Mouse (Mus musculus) CH12.LX (cell line): Measurements from ENCODE around the gene Lrig1. TPM values are rescaled to one million over a fixed set of nuclear protein-coding genes. Genes with fewer than 3 reads are reported as not detected.
A peak's percentile ranks its signal among the peaks of the same experiment; 100 is the strongest.

Experiments used
- DNase-seq: peaks from one replicate; pipeline ENCODE4 v3.0.0-alpha.2; 2013; ENCODE audit errors: extremely low read depth
- H3K27ac ChIP-seq: 2 replicates; pipeline ENCODE4 v1.5.1; 2012; ENCODE audit warnings: low read depth, mild to moderate bottlenecking, control low read depth, moderate library complexity; ENCODE audit not compliant: insufficient read depth
- H3K27me3 ChIP-seq: replicated peaks from 2 replicates; pipeline ENCODE3; 2012; ENCODE audit warnings: inconsistent platforms
- H3K36me3 ChIP-seq, 2 experiments: replicated peaks in 1 of 2; 2 replicates each; pipeline versions ENCODE3 to v1.6.1; 2012; ENCODE audit warnings: inconsistent platforms in 1 of 2, low read length in 1 of 2, mild to moderate bottlenecking in 1 of 2, mixed read lengths in 1 of 2, moderate library complexity in 1 of 2; ENCODE audit not compliant: control insufficient read depth in 1 of 2, insufficient read depth in 1 of 2
- H3K4me1 ChIP-seq, 2 experiments: 2 replicates each; pipeline ENCODE4 v1.6.1; 2012; ENCODE audit warnings: inconsistent platforms in 1 of 2, moderate library complexity in 1 of 2; ENCODE audit not compliant: insufficient read depth in 2 of 2, control insufficient read depth in 1 of 2
- H3K4me2 ChIP-seq: 2 replicates; pipeline ENCODE4 v1.6.1; 2012; ENCODE audit warnings: low read depth, mild to moderate bottlenecking, control low read depth; ENCODE audit not compliant: poor library complexity, insufficient read depth, severe bottlenecking
- H3K4me3 ChIP-seq, 3 experiments: fragments of 150-350 bp in 1 of 3; sonication (generic) in 1 of 3; replicated peaks in 1 of 3; 2 replicates each; pipeline versions ENCODE3 to v1.5.1; 2011 to 2012; ENCODE audit warnings: low read depth in 2 of 3, low read length in 2 of 3, mild to moderate bottlenecking in 2 of 3, moderate library complexity in 2 of 3, control low read depth in 1 of 3, improper control_type of control experiment in 1 of 3, inconsistent platforms in 1 of 3, mixed read lengths in 1 of 3; ENCODE audit not compliant: poor library complexity in 1 of 3
- H3K79me2 ChIP-seq: replicated peaks from 2 replicates; pipeline ENCODE4 v1.6.1; 2012; ENCODE audit warnings: mild to moderate bottlenecking, moderate library complexity; ENCODE audit not compliant: control insufficient read depth, poor library complexity, insufficient read depth, severe bottlenecking; ENCODE audit errors: extremely low read depth
- H3K9ac ChIP-seq: 2 replicates; pipeline ENCODE4 v1.6.1; 2012; ENCODE audit warnings: low read depth, mild to moderate bottlenecking, control low read depth, moderate library complexity; ENCODE audit not compliant: insufficient read depth
- H3K9me3 ChIP-seq: replicated peaks from 2 replicates; pipeline ENCODE3; 2012; ENCODE audit warnings: low read length, inconsistent platforms, mixed read lengths
- CHD1 ChIP-seq: IDR thresholded peaks from 2 replicates; pipeline ENCODE4 v1.6.1; 2012; ENCODE audit warnings: low read depth, low read length, improper control_type of control experiment, inconsistent platforms
- ELF1 ChIP-seq: IDR thresholded peaks from 2 replicates; pipeline ENCODE4 v1.6.1; 2014; ENCODE audit warnings: low read depth, mild to moderate bottlenecking, inconsistent platforms, low read length, improper control_type of control experiment
- EP300 ChIP-seq: IDR thresholded peaks from 2 replicates; pipeline ENCODE4 v1.6.1; 2011; ENCODE audit warnings: low read length, improper control_type of control experiment
- HCFC1 ChIP-seq: IDR thresholded peaks from 2 replicates; pipeline ENCODE4 v1.6.1; 2012; ENCODE audit warnings: low read depth, mild to moderate bottlenecking, inconsistent platforms, low read length, improper control_type of control experiment
- IRF4 ChIP-seq: IDR thresholded peaks from 2 replicates; pipeline ENCODE4 v1.6.1; 2014; ENCODE audit warnings: low read depth, mild to moderate bottlenecking, inconsistent platforms, low read length, improper control_type of control experiment
- JUND ChIP-seq: conservative IDR thresholded peaks from 2 replicates; pipeline ENCODE4 v1.6.1; 2011; ENCODE audit warnings: low read depth, low read length, improper control_type of control experiment
- MAZ ChIP-seq: IDR thresholded peaks from 2 replicates; pipeline ENCODE4 v1.6.1; 2012; ENCODE audit warnings: low read depth, mild to moderate bottlenecking, inconsistent platforms, low read length, improper control_type of control experiment, moderate library complexity
- MYC ChIP-seq: IDR thresholded peaks from 2 replicates; pipeline ENCODE4 v1.6.1; 2011; ENCODE audit warnings: low read depth, mild to moderate bottlenecking, improper control_type of control experiment, low read length
- POLR2AphosphoS2 ChIP-seq: IDR thresholded peaks from 2 replicates; pipeline ENCODE4 v1.6.1; 2011; ENCODE audit warnings: low read depth, low read length, improper control_type of control experiment
- RAD21 ChIP-seq: IDR thresholded peaks from 2 replicates; pipeline ENCODE4 v1.6.1; 2011; ENCODE audit warnings: low read depth, mild to moderate bottlenecking, low read length, improper control_type of control experiment, moderate library complexity
- SIN3A ChIP-seq: IDR thresholded peaks from 2 replicates; pipeline ENCODE4 v1.6.1; 2012; ENCODE audit warnings: low read length, improper control_type of control experiment, inconsistent platforms
- SMC3 ChIP-seq: IDR thresholded peaks from 2 replicates; pipeline ENCODE4 v1.6.1; 2011; ENCODE audit warnings: low read depth, low read length, improper control_type of control experiment
- USF1 ChIP-seq: IDR thresholded peaks from 2 replicates; pipeline ENCODE4 v1.6.1; 2014; ENCODE audit warnings: low read depth, mild to moderate bottlenecking, inconsistent platforms, low read length, improper control_type of control experiment
- ZKSCAN1 ChIP-seq: IDR thresholded peaks from 2 replicates; pipeline ENCODE4 v1.6.1; 2012; ENCODE audit warnings: low read depth, inconsistent platforms, low read length, improper control_type of control experiment, borderline replicate concordance
- ZNF384 ChIP-seq: IDR thresholded peaks from 2 replicates; pipeline ENCODE4 v1.6.1; 2012; ENCODE audit warnings: low read depth, low read length, improper control_type of control experiment, inconsistent platforms
- dilution Hi-C: fragments of 300-500 bp; cut with MboI; formaldehyde crosslinking; loops from 2 replicates; pipeline ENCODE4 v1.14.3; 2020; ENCODE audit warnings: low sequenced_read_pairs; ENCODE audit not compliant: extremely low pct_unique_long_range_greater_than_20kb, extremely low pct_ligation_motif_present
- in situ Hi-C: fragments of 300-500 bp; cut with MboI; formaldehyde crosslinking; loops from 3 replicates; pipeline ENCODE4 v1.14.3; 2019; ENCODE audit warnings: low sequenced_read_pairs, low pct_ligation_motif_present, low pct_unique_long_range_greater_than_20kb, mixed read lengths
- polyA plus RNA-seq: library from polyadenylated mRNA; unstranded; fragments of >175 nt; gene quantifications from 2 replicates; pipeline ENCODE4 v1.2.1, GENCODE M21; 2012; ENCODE audit warnings: low read depth; ENCODE audit not compliant: insufficient read length
- total RNA-seq, 2 experiments: library from RNA; depleted of rRNA; stranded (reverse); fragments of 300-350 nt in 1 of 2; fragments of >200 nt in 1 of 2; gene quantifications; 2 replicates each; pipeline ENCODE4 v1.2.3; 2012 to 2014

Lrig1 gene
- total and polyA plus RNA-seq, 3 experiments: 0.43 TPM; not detected in 2

DNA sequence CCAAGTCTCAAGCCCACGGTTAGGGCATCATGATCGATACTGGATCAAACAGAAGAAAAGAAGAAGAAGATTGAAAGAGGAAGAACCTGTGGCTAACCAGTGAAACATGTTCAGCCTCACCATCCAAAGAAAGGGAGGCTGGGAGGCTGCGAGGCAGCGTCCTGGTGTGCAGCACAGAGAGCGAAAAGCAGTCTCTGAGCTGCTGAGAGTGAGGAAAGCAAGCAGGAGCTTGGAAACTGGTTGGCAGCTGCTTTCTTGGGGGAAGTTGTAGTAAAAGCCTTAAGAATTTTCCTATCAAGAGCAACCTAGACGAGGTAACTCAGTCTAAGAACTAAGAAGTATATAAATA is 17.7 kb downstream of the Lrig1 start:
- H3K9ac ChIP-seq: no peak overlapping the region
- no peaks in the 10 kb centered on the region for H3K27me3 ChIP-seq

DNA sequence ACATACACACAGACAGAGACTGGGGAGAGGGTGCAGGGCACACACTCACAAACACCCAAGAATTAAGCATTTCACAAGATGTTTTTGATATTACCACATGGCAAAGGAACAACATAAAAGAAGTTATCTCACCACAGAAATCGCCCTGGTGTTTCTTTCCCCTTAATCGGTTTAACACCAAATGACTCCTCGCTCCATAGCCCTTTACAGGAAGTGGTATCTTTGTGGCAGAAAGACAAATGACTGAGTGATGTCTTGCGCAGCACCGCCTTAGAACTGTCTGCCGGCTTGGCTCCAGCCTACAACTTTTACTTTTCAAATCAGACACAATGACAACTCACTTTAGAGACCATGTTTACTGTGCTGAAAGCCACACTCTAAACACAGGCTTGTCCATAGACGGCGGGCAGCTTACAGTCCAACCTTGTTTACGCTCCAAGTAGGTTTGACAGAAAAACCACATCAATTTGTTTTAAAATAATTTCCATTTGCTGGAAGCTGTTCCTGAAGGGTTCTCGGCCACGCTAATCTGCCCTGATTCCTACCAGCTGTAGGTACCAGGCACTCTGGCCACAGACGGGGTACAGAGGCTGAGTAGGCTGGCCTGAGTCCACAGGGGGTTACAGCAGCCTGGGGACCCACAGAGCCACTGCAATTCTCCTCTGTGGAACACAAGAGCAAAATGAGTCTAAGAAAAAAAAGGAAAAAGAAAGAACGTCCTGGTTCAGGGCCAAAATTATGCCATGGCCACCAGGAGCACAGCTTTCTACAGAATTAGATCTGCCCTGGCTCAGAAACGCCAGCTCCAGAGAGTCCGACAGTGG is 18.3 kb downstream of the Lrig1 start:
- H3K4me1 ChIP-seq: peaks cover 0 to 25% of the 10 kb centered on the region in 2 experiments; a peak in 2 of 4 replicates
- no peaks in the 10 kb centered on the region for H3K9me3 ChIP-seq
- no peak overlapping the region for H3K27ac ChIP-seq
- no peak overlapping the region for H3K4me2 ChIP-seq
- H3K36me3 ChIP-seq: no peaks in the 10 kb centered on the region
- no peak overlapping the region for H3K4me3 ChIP-seq
- TF ChIP-seq EP300 (no peak), USF1 (no peak), CHD1 (no peak), MAZ (no peak), HCFC1 (no peak)
- DNase-seq: peak; percentile 23
- no peak overlapping the region for H3K9ac ChIP-seq
- H3K79me2 ChIP-seq: no peaks in the 10 kb centered on the region
- in situ Hi-C loops (no loop called here), dilution Hi-C loops (no loop called here)
- H3K27me3 ChIP-seq: no peaks in the 10 kb centered on the region

More for the DNA sequence above, 17.7 kb downstream of the Lrig1 start:
- in situ Hi-C loops: no loop called here
- TF ChIP-seq JUND (no peak), POLR2AphosphoS2 (no peak), SMC3 (no peak), ZKSCAN1 (no peak), MYC (no peak), IRF4 (no peak), RAD21 (no peak), SIN3A (no peak), EP300 (no peak), ZNF384 (no peak), ELF1 (no peak)
- H3K9me3 ChIP-seq: no peaks in the 10 kb centered on the region
- peaks cover 0 to 25% of the 10 kb centered on the region in 2 experiments; a peak in 2 of 4 replicates for H3K4me1 ChIP-seq
- H3K27ac ChIP-seq: no peak overlapping the region
- no peaks in the 10 kb centered on the region for H3K36me3 ChIP-seq
- no peaks in the 10 kb centered on the region for H3K79me2 ChIP-seq
- no peak for DNase-seq
- dilution Hi-C loops: no loop called here
- H3K4me3 ChIP-seq: no peak overlapping the region
- H3K4me2 ChIP-seq: no peak overlapping the region
